Mouse (Mus musculus) activated CD4-positive, CD25-positive, alpha-beta regulatory T cell (primary cell): ENCODE data around the gene A030005L19Rik. TPM values are rescaled to one million over a fixed set of nuclear protein-coding genes. Genes with fewer than 3 reads are reported as not detected.

Experiments used
- polyA plus RNA-seq, 2 experiments: library from polyadenylated mRNA; unstranded; fragments of 100-300 nt; shearing (Covaris generic); gene quantifications; one replicate each; pipeline ENCODE4 v1.2.1; 2017

The A030005L19Rik gene
- polyA plus RNA-seq = 1 to 10 TPM in 1 of 2 experiments, under 1 TPM in 1; 0.66 to 1.1 TPM

DNA sequence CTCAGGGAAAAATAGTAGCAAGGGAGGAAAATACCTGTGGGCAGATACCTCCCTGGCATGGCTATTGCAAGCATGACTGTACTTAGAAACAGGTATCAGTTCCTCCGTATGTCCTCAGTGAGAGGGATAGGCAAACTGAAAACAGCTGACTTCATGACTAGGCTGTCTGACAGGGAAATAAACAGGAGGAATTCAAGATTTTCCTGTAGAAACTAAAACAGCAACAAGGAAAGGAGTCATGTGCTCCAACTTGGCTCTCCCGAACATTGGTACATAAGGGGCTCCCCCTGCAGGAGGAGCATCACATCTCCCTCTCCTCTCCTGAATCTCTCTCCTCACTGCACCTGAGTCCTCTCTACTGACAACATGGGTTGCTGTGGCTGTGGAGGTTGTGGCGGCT is at the start of gene A030005L19Rik:
Gene A030005L19Rik, plus strand, starts transcription at position 301 of the 400 bp plus-strand sequence.

GRCm38 (mm10) chr1:82924650-82925049 is 11.5 kb downstream of the A030005L19Rik start, which contains the start of gene A030014E15Rik:
Gene A030014E15Rik, plus strand, starts transcription at chr1:82924917.

GRCm38 (mm10) chr1:82931326-82931725 is 18.2 kb downstream of the A030005L19Rik start, which contains the start of gene Gm6217:
Gene Gm6217, minus strand, starts transcription at chr1:82931399.

DNA sequence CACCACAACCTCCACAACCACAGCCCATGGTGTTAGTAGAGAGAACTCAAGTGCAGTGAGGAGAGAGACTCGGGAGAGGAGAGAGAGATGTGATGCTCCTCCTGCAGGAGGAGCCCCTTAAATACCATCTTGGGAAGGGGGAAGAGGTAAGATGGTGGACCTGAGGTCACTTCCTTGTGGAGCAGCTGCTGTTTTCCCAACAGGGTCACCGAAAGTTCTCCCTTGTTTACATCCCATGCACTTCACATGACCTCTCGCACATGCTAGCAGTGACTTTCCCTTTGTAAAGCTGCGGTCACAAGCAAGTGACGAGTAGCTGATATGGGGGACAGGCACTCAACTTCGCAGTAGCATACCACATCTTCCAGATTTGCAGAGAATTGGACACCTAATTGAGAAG is 30.2 kb downstream of the A030005L19Rik start, which contains the start of gene A030003K21Rik:
Gene A030003K21Rik, minus strand, starts transcription at position 94 of the 400 bp plus-strand sequence.

GRCm38 (mm10) chr1:82955913-82956312 is 42.8 kb downstream of the A030005L19Rik start, which contains the start of gene Gm7544:
Gene Gm7544, minus strand, starts transcription at chr1:82956013.

GRCm38 (mm10) chr1:82959870-82960385 is 46.8 kb downstream of the A030005L19Rik start, which contains the start of gene Gm47955:
Gene Gm47955, plus strand, starts transcription at chr1:82960286.

Other genes starting within 250 kb of the A030005L19Rik start
- gene Mff, start 188.4 kb upstream of the A030005L19Rik start, polyA plus RNA-seq = 100 to 1,000 TPM; 180 to 260 TPM
- under 1 TPM; 0.42 to 0.57 TPM for gene Tm4sf20, start 144.9 kb upstream of the A030005L19Rik start, polyA plus RNA-seq
- not detected for gene Gm47791, start 142.1 kb upstream of the A030005L19Rik start, polyA plus RNA-seq
- gene Agfg1, start 73.8 kb upstream of the A030005L19Rik start, polyA plus RNA-seq = 100 to 1,000 TPM; 180 to 282 TPM
- not detected for gene A030014E15Rik, start 11.6 kb downstream of the A030005L19Rik start, polyA plus RNA-seq
- gene Gm6217, start 18.1 kb downstream of the A030005L19Rik start, polyA plus RNA-seq = not detected
- under 1 TPM in 1 of 2 experiments, not detected in 1; 0.21 TPM for gene A030003K21Rik, start 30.1 kb downstream of the A030005L19Rik start, polyA plus RNA-seq
- under 1 TPM in 1 of 2 experiments, not detected in 1; 0.21 TPM for gene Gm7544, start 42.7 kb downstream of the A030005L19Rik start, polyA plus RNA-seq
- gene Gm47955, start 47.0 kb downstream of the A030005L19Rik start, polyA plus RNA-seq = not detected
- under 1 TPM in 1 of 2 experiments, not detected in 1; 0.25 TPM for gene Gm47959, start 87.2 kb downstream of the A030005L19Rik start, polyA plus RNA-seq
- not detected for gene Slc19a3, start 125.1 kb downstream of the A030005L19Rik start, polyA plus RNA-seq
- gene Krtap28-10, start 129.2 kb downstream of the A030005L19Rik start, polyA plus RNA-seq = under 1 TPM in 1 of 2 experiments, not detected in 1; 0.25 TPM
- not detected for gene Gm47969, start 131.6 kb downstream of the A030005L19Rik start, polyA plus RNA-seq
- gene A030005K14Rik, start 146.1 kb downstream of the A030005L19Rik start, polyA plus RNA-seq = not detected
- not detected for gene Krtap28-13, start 147.6 kb downstream of the A030005L19Rik start, polyA plus RNA-seq
- gene Ccl20, start 203.4 kb downstream of the A030005L19Rik start, polyA plus RNA-seq = 1 to 10 TPM in 1 of 2 experiments, not detected in 1; 1.8 TPM
- gene Daw1, start 246.4 kb downstream of the A030005L19Rik start, polyA plus RNA-seq = not detected